Mouse (Mus musculus) T-helper 2 cell (primary cell): ENCODE data around the gene Dtx3.

Experiments
- in situ Hi-C: fragments of 300-600 bp; cut with MboI, MseI; formaldehyde crosslinking; loops from one replicate; pipeline ENCODE4 v1.15.1; 2025; ENCODE audit warnings: high pct_unique_total_duplicates

Gene Dtx3

DNA sequence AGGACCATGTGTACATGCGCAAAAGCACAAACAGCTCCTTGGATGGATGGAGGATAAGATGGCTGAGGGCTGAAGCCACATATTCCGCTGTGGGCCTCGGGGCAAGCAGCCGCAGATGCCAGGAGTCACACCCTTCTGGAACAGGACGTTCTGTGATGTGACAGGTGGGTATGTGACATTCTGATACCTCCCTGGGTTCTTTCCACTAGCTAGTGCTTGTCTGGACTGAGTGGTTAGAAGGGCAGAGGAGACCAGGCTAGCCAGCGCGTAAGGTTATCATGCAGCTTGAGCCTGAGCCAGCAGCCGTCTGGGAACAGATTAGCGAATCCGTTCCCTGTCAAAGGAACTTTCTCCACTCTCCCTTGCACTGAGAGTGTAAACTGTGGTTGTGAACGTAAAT is 54.6 kb downstream of the Dtx3 start:
- in situ Hi-C loops = no loop called here
